Mouse (Mus musculus) embryonic facial prominence, embryonic 11.5 days (tissue): ENCODE measurements at regions not wholly inside any gene's neighbourhood (a gene's known extent, or its start where the extent isn't known, plus 50 kb on each side); places are given as distances from the start of the nearest gene placed in this dataset.

Experiments
- ATAC-seq: fragments of 200-750 bp; cut with Nextera tagmentation; replicated peaks from 2 replicates; pipeline ENCODE4 v1.8.0; 2017; ENCODE audit warnings: low read depth; ENCODE audit not compliant: insufficient number of reproducible peaks, low FRiP score, low TSS enrichment
- DNase-seq: peaks from one replicate; pipeline ENCODE4 v3.0.0-alpha.2; 2015; ENCODE audit warnings: low spot score
- H3K27ac ChIP-seq: fragments of 300-500 bp; sonication (generic); replicated peaks from 2 replicates; pipeline ENCODE4 v1.5.1; 2014; ENCODE audit warnings: mild to moderate bottlenecking, low read depth, low read length, control low read depth
- H3K27me3 ChIP-seq: fragments of 300-500 bp; sonication (generic); 2 replicates; pipeline ENCODE4 v1.6.1; 2014; ENCODE audit warnings: mild to moderate bottlenecking, low read length, moderate library complexity, mixed read lengths; ENCODE audit not compliant: control insufficient read depth, insufficient read depth
- H3K36me3 ChIP-seq: fragments of 300-500 bp; sonication (generic); replicated peaks from 2 replicates; pipeline ENCODE4 v1.6.1; 2014; ENCODE audit warnings: low read depth, mild to moderate bottlenecking, low read length, moderate library complexity, mixed read lengths; ENCODE audit not compliant: control insufficient read depth, insufficient read depth
- H3K4me1 ChIP-seq: fragments of 300-500 bp; sonication (generic); 2 replicates; pipeline ENCODE4 v1.6.1; 2014; ENCODE audit warnings: low read length, mixed read lengths; ENCODE audit not compliant: control insufficient read depth, insufficient read depth
- H3K4me2 ChIP-seq: fragments of 300-500 bp; sonication (generic); 2 replicates; pipeline ENCODE4 v1.6.1; 2014; ENCODE audit warnings: low read depth, mild to moderate bottlenecking, control low read depth, low read length, moderate library complexity
- H3K4me3 ChIP-seq: fragments of 300-500 bp; sonication (generic); 2 replicates; pipeline ENCODE4 v1.5.1; 2014; ENCODE audit warnings: low read depth, low read length, control low read depth
- H3K9ac ChIP-seq: fragments of 300-500 bp; sonication (generic); replicated peaks from 2 replicates; pipeline ENCODE4 v1.6.1; 2014; ENCODE audit warnings: mild to moderate bottlenecking, control low read depth, low read length
- H3K9me3 ChIP-seq: fragments of 300-500 bp; sonication (generic); replicated peaks from 2 replicates; pipeline ENCODE4 v1.6.1; 2016; ENCODE audit warnings: mild to moderate bottlenecking, low read length, inconsistent platforms, mixed read lengths; ENCODE audit not compliant: control insufficient read depth
- WGBS: fragments of 180-500 bp; shearing (Covaris S2); extraction: QIAGEN DNeasy Blood & Tissue Kit; methylation state at CpG from one replicate; pipeline ENCODE4 v1.1.7; 2014; 5-methylcytosine and 5-hydroxymethylcytosine counted together

GRCm38 (mm10) chr14:17569087-17569636 is 90.9 kb upstream of the Thrb start:
- no peak for ATAC-seq
- H3K9me3 ChIP-seq = no peaks in the 10 kb centered on the region
- H3K4me1 ChIP-seq = no peaks in the 10 kb centered on the region
- H3K9ac ChIP-seq = no peak overlapping the region
- H3K4me2 ChIP-seq = no peak overlapping the region
- WGBS = 83% methylated on average over 2 of the region's 2 CpGs
- H3K4me3 ChIP-seq = no peak overlapping the region
- no peak overlapping the region for H3K27ac ChIP-seq
- H3K27me3 ChIP-seq = no peaks in the 10 kb centered on the region
- no peak for DNase-seq
- H3K36me3 ChIP-seq = no peaks in the 10 kb centered on the region

DNA sequence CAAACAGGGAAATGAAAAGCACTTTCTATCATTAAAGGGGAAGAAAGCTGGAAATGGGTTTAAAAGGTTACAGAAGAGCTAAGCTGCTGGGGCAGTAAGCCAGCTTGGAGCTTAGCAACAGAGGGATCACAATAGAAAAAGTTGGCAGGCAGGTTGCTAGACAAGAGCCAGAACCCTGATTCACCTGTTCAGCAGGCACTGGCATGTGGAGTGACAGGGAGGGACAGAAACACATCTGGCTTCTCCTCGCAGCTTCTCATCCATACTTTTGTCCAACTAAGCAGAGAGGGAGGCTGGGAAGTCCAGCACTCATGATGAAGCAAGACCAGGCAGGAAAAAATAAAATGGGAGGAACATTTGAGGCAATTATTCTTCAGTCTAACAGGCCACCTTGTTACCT is 81.3 kb upstream of the Thrb start:
- H3K9me3 ChIP-seq = no peaks in the 10 kb centered on the region
- no peak overlapping the region for H3K27ac ChIP-seq
- H3K9ac ChIP-seq = no peak overlapping the region
- H3K36me3 ChIP-seq = no peaks in the 10 kb centered on the region
- no peak overlapping the region for H3K4me2 ChIP-seq
- 70% methylated on average over 1 of the region's 1 CpGs for WGBS
- H3K4me1 ChIP-seq = no peaks in the 10 kb centered on the region
- no peaks in the 10 kb centered on the region for H3K27me3 ChIP-seq
- no peak for DNase-seq
- H3K4me3 ChIP-seq = no peak overlapping the region
- no peak for ATAC-seq

- no peaks in the 10 kb centered on the region for H3K27me3 ChIP-seq
- no peak for DNase-seq
- no peak overlapping the region for H3K4me2 ChIP-seq
- no peaks in the 10 kb centered on the region for H3K9me3 ChIP-seq
- H3K4me3 ChIP-seq = no peak overlapping the region
- H3K36me3 ChIP-seq = no peaks in the 10 kb centered on the region
- no peaks in the 10 kb centered on the region for H3K4me1 ChIP-seq
- H3K27ac ChIP-seq = no peak overlapping the region
- ATAC-seq = no peak
- H3K9ac ChIP-seq = no peak overlapping the region
These were observed 70.5 kb upstream of the Thrb start for GRCm38 (mm10) chr14:17589595-17589994.

- ATAC-seq = no peak
- WGBS = 75% methylated on average over 5 of the region's 5 CpGs
- H3K4me3 ChIP-seq = no peak overlapping the region
- no peak overlapping the region for H3K27ac ChIP-seq
- H3K9ac ChIP-seq = no peak overlapping the region
- H3K36me3 ChIP-seq = no peaks in the 10 kb centered on the region
- DNase-seq = no peak
- H3K27me3 ChIP-seq = no peaks in the 10 kb centered on the region
- no peaks in the 10 kb centered on the region for H3K4me1 ChIP-seq
- H3K9me3 ChIP-seq = no peaks in the 10 kb centered on the region
- no peak overlapping the region for H3K4me2 ChIP-seq
These were observed 60.5 kb upstream of the Thrb start for GRCm38 (mm10) chr14:17599553-17599952.

DNA sequence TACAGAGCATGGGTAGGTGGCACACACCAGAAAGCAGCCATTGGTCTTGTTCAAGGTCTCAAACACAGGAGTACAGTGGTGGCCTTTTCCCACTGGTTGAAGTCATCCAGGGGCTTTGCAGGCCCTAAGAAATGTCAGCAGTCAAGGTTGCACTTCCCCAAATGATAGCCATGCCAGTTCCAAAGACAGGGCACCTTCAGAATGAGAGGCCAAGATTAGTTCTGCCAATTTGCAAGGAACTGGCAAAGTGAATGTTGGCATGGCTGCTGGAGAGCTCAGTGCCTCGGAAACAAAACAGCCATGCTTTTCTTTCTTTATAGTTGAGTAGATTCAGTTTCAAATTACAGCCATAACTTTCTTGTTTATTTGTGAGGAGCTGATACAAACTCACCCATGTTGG is 57.7 kb upstream of the Thrb start:
- H3K4me3 ChIP-seq = no peak overlapping the region
- WGBS = 82% methylated on average over 1 of the region's 1 CpGs

DNA sequence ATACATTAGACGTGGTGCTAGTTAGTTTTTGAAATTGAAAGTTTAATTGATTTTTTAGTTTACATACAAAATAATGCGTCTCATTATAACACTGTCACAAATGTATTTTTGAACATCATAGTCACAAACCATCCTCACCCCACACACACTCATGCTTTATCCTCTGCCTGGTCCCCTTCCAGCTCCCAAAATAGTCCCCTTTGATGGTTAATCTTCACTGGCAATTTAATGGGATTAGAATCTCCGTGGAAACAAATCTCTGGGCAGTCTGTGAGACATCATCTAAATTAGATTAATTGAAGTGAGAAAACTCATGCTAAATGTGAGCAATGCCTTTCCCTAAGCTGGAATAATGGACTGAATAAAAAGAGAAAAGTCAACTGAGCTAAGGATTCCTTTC is 54.0 kb upstream of the Thrb start:
- DNase-seq (no peak), ATAC-seq (no peak)
- Histone ChIP-seq H3K4me1 (no peaks in the 10 kb centered on the region), H3K9ac (no peak overlapping the region), H3K4me3 (no peak overlapping the region), H3K27ac (no peak overlapping the region), H3K27me3 (no peaks in the 10 kb centered on the region), H3K4me2 (no peak overlapping the region), H3K36me3 (no peaks in the 10 kb centered on the region), H3K9me3 (no peaks in the 10 kb centered on the region)
- WGBS = 68% methylated on average over 3 of the region's 3 CpGs

More for the DNA sequence above, 57.7 kb upstream of the Thrb start:
- no peak overlapping the region for H3K9ac ChIP-seq
- no peak overlapping the region for H3K4me2 ChIP-seq
- no peaks in the 10 kb centered on the region for H3K9me3 ChIP-seq
- no peaks in the 10 kb centered on the region for H3K4me1 ChIP-seq
- no peak for DNase-seq
- no peak for ATAC-seq
- H3K36me3 ChIP-seq = no peaks in the 10 kb centered on the region
- H3K27ac ChIP-seq = no peak overlapping the region
- H3K27me3 ChIP-seq = no peaks in the 10 kb centered on the region

DNA sequence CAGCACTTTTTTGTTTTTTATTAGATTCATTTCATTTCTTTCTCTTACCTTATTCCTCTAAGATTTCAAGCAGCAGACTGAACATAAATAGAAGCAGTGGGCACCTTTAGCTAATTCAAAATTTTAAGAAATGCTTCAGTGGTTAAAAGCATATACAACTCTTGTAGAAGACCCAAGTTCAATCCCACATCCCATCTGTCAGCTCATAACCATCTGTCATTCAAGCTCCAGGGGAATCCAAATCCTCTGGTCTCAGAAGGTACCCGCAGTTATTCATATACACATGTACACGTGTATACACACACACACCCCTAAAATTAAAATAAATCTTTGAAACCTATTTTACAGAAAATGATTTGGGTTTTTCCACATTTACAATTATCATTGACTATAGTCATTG is 52.9 kb upstream of the Thrb start:
- Histone ChIP-seq H3K9ac (no peak overlapping the region), H3K4me1 (no peaks in the 10 kb centered on the region), H3K27me3 (no peaks in the 10 kb centered on the region), H3K4me2 (no peak overlapping the region), H3K27ac (no peak overlapping the region), H3K36me3 (no peaks in the 10 kb centered on the region), H3K4me3 (no peak overlapping the region), H3K9me3 (no peaks in the 10 kb centered on the region)
- ATAC-seq (no peak), DNase-seq (no peak)
- 87% methylated on average over 2 of the region's 2 CpGs for WGBS
